Mouse (Mus musculus): ENCODE measurements at regions not wholly inside any gene's neighbourhood (a gene's known extent, or its start where the extent isn't known, plus 50 kb on each side); places are given as distances from the start of the nearest gene placed in this dataset.

DNA sequence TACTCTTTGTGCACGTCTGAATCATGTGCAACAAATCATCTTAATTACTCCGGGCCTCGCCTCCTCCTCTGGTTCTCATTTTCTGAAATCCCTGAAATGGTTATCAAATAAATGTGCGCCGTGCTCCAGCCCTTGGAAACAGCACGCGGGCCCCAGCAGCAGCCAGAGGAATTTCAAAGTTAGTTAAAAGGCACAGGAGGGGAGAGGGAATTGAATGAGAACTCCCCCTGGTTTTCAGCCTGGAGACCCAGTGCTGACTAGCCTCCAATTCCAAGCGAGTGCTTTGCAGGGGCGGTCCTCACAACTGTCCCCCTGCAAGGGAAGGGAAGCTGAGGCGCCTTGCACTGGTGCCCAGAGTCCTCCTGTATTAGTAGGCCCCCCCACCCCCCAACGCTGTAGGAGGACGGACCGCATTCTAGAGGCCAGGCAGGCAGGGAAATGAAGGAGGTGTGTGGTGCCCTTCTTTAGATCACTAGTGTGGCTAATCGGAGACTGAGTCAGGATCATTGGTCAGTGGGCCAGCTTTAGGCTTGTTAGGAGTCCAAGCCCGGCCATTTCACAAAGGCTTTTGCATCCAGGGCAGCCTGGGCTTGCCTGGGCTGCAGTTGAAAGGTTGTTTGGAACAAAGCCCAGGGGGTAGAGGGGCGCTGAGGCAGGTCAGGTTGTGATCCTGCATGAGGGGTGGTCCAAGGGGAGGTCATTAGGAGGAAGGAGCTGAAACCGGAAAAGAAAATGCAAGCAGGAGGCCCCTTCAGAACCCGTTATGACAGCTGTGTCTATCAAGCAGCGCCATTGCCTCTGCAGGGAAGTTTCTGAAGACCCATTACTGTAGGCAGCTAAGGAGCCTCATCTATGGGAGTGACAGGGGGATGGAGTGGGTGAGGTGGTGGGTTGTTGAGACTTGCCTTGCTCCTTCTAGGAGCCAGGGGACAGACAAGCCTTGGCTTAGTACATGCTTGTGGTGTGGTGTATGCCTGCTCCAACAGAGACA lies 80.3 kb upstream of the Igfbp7 start:
- DNase-seq (ENCODE audit: low spot score) = no peak

DNA sequence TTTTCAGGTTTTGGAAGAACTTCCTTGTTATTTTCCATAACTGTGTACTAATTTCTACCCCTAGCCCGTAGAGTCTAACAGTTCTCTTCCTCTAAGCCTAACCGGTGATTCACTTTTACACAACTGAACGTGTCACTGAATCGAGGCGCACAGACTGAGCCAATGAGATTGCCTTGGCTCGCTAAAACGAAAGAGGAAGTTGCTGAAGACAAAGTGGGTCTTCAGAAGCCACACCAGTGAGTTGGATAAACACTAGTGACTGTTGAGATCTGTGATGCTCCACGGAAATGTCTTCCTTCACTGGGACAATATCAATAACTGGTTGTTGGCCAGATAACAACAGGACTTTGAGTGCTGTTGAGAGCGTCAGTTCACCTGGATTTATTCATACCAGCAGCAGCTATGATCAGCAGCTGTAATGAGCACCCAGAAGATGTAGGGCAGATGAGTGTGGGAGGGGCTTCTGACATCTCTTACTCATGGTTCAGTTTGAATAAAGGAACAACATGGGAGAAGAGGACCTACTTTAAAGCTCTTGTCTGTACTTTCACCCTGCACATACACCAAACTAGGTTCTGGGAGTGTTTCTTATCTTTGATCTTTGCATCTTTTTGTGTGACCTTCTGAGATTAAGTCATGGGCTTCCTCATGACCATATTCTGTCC lies 75.3 kb upstream of the Igfbp7 start:
- DNase-seq (ENCODE audit: low spot score) = no peak

- DNase-seq (ENCODE audit: low spot score) = no peak
Measured at GRCm38 (mm10) chr5:77481811-77482210, 74.0 kb upstream of the Igfbp7 start.

DNA sequence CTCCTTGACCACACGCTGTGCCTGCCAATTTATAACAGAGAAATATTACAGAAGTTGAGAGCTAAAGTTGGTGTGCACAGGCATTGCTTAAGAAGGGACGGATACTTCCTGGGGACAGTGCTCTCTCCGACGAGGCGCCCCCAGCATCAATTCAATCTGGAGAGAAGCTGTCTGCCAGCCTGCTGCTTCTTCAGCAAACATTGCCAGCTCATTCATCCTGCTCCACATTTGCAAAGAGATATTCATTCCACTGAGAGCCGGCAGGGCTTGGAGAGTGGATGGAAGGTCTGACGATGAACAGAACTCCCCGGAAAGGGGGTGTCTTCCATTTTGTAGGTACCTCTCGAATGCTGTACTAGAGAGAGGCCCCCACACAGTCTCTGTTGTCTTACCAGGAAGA lies 70.0 kb upstream of the Igfbp7 start:
- DNase-seq (ENCODE audit: low spot score) = no peak

DNA sequence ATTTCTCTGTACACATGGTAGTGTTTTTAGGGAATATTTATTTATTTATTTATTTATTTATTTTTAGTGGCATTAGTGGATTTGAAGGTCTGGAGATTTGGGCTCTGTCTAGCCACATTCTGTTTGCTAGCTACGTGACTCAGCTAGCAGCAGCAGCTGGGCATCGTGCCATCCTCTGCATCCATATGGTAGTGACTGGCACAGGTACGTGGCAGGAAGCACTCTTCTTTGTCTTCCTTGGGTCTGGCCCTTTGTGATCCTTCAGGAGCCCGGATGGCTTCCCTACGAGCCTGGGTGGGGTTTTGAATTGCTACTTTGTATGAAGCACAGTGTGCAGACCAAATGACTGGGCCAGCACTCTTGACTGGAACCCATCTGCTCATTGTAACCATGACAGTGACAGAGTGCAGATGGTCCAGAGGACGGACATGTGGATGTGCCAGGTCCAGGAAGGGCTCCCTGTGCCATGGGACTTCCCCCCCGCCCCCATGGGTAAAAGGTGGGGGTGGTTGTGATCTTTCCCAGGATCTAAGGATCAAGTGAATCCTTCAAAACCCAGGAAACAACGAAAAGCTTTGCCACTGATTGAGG lies 66.2 kb upstream of the Igfbp7 start:
- DNase-seq (ENCODE audit: low spot score) = no peak

- DNase-seq (ENCODE audit: low spot score) = no peak
Measured at GRCm38 (mm10) chr5:77469236-77469766, 61.5 kb upstream of the Igfbp7 start.

GRCm38 (mm10) chr5:77468467-77468866 lies 60.6 kb upstream of the Igfbp7 start:
- DNase-seq (ENCODE audit: low spot score) = peak; percentile 71

GRCm38 (mm10) chr5:77464851-77465548 lies 57.2 kb upstream of the Igfbp7 start:
- DNase-seq (ENCODE audit: low spot score) = peak; percentile 73

DNA sequence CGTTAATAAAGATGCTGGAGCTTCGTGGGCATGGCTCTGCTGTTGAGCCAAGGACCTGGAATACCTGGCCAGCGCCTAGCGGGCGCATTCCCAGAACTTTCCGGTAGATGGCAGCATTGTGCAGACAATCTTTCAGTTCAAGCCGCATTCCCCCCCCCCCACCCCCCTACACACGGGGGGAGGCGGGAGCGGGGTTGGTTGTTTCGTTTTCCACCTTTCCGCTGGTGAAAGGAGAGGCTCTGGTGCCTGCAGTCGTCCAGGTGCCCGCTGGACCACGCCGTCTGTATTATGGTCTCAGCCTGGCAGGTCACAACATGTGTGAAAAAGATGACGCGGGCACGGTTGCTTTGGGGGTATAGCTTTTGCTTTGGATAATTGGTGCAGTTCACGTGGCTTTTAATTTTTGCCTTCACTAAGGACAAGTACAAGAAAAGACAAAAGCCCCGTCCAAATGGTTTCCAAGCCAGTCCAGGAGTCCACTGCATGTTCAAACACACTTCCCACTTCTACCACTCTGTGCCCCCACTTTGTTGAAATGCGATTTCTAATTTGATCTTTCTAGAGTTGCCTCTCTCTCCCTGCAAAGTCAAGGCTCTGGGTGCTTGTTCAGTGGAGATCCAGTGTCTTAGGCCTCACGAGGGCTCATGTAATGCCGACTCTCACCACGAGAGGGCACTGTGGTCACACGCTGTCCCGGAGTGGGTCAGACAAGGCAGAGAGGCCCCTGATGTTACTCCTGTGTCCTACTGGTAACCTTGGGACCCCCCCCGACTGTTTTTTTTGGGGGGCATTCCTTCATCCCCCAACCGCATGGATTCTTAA lies 52.3 kb upstream of the Igfbp7 start:
- DNase-seq (ENCODE audit: low spot score) = peak; percentile 94
